Mouse (Mus musculus): ENCODE data around the gene Aig1.

DNA sequence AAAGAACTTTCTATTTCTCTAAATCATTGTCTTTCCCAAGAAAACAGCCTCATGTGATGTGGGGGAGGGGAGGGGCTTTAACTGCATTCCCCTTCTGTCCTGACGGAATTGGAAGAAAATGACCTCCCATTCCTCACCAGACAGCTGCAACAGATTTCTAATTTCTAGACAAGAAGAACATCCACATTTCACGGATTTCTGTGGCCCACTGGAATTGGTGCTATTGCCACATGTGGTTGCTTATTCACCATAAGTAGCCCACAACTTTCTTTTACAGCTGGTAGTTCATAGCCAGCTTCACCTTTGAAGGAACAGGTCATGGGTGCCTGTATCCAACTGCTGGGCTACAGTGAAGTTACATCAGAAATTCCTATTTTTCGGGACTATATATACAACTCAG is 93.9 kb downstream of the Aig1 start:
- TF ChIP-seq CTCF (IDR thresholded peaks at IDR 0.05; ENCODE audit: low read depth) (no peak), EP300 (IDR thresholded peaks at IDR 0.05; ENCODE audit: low read depth) (no peak)

Measured in liver, embryonic 14.5 days (tissue).